Mouse (Mus musculus) CD4-positive, CD25-positive, alpha-beta regulatory T cell, adult 2 months (primary cell): ENCODE measurements around the gene Npc2.

Experiments
- DNase-seq: peaks from one replicate; pipeline ENCODE4 v3.0.0-alpha.2; 2012; ENCODE audit warnings: low read depth, low spot score

Gene Npc2

DNA sequence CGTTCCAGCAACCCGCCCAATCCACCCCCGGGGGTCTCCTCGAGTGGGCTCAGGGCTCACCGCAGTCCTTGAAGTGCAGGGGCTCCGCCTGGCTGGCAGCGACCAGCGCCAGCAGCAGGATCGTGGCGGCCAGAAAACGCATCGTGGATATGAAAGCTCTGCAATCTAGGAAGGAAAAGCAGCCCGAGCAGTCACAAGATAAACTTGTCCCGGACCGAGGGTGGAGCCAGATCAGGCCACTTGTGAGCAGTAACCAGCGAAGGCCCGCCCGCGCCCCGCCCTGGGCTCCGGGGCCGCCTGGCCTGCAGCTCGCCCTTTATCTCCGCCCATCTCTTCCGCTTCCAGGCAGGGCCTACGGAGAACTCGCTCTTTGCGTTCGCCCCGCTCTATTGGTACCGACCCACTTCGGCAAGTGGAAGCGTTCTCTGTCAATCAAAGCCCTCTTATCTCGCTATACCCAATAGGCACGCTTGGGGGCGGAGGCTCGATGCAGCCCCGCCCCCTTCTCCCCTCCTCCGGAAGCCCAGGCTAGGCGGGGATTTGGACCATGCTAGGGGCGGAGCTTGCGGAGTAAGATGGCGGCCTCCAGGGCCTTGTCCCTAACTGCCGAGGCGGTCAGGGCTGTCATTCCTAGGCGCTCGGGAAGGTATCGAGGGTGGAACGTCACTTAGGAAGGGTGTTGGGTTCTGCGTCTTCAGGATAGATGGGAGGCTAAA is at the start of gene Npc2, which contains the start of gene Isca2:
TSS of gene Npc2 (minus strand) at position 427 of the 716 bp plus-strand sequence.
TSS of gene Isca2 (plus strand) at position 526 of the 716 bp plus-strand sequence.
- peak; percentile 99 for DNase-seq

DNA sequence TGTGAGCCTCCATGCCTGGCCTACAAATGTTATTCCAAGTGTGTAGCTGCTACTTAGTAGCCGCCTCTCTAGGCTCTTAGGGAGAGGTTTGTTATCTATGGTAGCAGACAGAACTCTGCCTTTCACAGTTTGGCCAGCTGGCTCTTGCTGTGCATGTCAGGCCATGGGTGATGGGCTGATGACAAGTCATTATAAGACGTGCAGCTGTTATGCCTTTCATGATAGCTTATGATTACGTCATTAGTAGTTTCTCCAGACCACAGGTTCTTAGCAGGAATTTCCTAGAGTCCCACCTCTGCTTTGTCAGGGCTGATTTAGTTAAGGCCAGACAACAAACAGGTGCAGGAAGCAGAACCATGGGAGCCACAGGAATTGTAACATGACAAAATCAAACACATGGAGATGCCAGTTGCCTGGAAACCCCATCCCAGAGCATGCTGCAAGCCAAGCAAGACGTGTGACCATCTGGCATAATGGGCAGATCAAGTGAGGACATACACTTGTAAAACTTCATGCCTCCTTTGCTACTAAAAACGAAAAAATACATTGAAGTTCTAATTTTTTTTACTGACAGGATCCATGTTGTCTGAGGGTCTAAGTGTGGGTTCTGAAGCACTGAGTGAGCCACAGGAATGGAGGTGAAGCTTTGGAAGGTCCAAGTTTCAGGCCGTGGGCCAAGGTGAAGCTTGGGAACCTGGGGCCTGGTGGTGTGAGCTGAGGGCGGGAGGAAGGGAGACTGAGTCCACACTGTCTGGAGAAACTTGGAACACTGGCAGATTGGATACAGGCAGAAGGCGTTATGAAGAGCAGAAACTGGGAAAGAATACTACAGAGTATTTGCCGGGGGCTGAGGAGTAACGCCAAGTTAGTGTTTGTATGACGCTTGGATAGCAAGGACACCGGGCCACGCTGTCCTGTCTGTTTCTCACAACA is 46.5 kb upstream of the Npc2 start:
- DNase-seq = no peak

- no peak for DNase-seq
Observed at GRCm38 (mm10) chr12:84818496-84818895, 45.5 kb upstream of the Npc2 start.

GRCm38 (mm10) chr12:84814663-84815325 is 41.8 kb upstream of the Npc2 start:
- no peak for DNase-seq

DNA sequence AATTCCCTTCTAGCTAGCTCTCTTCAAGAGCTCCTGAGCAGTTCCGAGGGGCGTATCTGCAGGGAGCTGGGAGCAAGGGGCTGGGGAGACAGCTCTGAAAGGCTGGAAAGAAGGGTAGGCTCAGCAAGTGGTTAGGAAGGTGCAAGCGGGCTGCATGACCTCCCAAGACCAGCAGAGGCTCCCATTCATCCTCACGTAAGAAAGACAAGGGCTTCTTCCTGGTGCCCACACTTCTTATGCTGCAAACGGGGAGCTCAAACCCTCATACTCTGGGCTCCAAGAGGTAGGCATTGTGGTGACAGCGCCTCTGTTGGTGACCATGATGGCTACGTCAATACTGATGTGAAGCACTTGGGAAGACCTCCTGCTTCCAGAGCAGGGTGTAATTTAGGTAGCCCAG is 40.8 kb upstream of the Npc2 start:
- DNase-seq = no peak

DNA sequence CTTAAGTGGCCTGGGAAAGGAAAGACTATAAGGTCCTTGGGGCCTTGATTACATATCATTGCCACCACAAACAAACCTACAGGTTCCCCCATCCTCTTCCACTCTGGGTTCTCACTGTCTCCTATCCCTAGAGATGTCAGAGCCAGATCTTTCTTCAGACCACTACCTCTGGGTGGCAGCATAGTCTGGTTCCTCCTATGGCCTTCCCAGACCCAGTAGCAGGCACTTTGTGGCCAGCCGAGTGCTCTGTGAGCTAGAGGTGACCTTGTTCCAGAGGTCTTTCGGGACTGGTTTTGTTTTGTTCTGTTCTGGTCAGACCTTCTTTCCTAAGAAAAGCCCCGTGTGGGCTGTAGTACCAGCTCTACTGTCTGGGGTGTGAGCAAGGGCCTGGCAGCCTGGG is 39.1 kb upstream of the Npc2 start:
- DNase-seq = no peak

GRCm38 (mm10) chr12:84811510-84811909 is 38.6 kb upstream of the Npc2 start:
- DNase-seq = no peak

GRCm38 (mm10) chr12:84810810-84811209 is 37.9 kb upstream of the Npc2 start:
- DNase-seq = no peak

- no peak for DNase-seq
Observed at GRCm38 (mm10) chr12:84809033-84809432, 36.1 kb upstream of the Npc2 start.

DNA sequence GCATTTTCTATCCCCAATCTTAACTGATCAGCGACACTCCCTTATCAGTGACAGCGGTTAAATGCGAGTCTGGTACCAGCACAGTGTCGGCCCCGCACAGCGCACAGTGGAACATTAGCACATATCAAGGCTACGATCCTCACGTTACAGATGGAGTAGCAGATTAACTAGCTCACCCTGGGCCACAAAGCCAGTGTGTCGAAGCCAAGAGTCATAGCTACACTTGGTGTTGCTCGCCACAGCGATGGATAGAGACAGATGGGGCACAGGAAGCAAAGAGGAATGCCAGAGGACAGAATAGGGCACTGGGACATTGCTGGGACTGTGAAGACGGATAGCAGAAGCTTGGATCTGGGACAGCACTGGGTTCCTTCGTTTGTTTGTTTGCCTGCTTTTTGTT is 34.4 kb upstream of the Npc2 start:
- DNase-seq = no peak

GRCm38 (mm10) chr12:84806726-84807125 is 33.8 kb upstream of the Npc2 start:
- no peak for DNase-seq

GRCm38 (mm10) chr12:84806010-84806409 is 33.1 kb upstream of the Npc2 start:
- DNase-seq = no peak

DNA sequence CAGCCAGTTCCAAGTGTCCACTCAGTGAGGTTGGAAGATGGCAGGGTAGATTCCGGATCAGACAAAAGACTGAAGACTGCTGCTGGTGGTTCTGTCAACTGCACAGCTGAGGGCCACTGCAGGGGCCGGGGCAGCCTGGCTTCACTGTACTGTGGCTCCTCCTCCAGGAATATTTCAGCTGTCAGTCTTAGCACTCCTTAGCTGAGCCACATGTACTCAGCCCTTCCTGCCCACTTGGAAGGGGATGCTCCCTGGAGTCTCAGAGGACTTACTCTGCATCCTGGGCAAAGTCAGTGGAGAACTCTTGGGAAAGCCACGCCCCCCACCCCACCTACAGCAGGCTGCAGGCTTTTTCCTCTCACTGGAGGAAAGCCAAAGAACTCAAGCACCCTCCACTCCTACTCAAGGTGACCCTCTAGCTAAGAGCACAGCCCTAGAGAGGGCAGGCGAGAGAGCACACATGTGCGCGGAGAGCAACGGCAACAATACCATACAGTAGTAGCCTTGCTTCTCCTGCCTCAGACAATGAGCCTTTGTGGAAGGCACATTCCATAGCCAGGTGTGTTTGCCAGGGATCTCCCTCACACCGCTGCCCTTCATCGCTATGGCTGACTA is 32.4 kb upstream of the Npc2 start:
- DNase-seq = no peak

DNA sequence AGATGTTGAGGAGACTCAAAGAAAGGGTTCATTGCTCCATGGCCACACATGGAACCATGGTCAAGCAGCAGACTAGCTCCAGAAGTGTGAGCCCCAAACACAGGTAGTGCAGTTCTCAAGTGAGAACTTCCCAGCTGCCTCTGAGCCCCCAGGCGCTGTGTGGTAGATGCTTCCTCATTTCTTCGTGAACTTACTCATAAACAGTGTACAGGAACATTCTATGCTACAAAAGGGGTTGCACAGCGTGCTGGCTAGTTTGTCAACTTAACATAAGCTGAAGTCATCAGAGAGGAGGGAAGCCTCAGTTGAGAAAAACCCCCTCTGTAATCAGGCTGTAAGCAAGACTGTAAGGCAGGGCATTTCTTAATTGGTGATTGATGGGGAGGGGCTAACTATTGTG is 29.7 kb upstream of the Npc2 start:
- DNase-seq = no peak

GRCm38 (mm10) chr12:84801532-84802110 is 28.7 kb upstream of the Npc2 start:
- no peak for DNase-seq

DNA sequence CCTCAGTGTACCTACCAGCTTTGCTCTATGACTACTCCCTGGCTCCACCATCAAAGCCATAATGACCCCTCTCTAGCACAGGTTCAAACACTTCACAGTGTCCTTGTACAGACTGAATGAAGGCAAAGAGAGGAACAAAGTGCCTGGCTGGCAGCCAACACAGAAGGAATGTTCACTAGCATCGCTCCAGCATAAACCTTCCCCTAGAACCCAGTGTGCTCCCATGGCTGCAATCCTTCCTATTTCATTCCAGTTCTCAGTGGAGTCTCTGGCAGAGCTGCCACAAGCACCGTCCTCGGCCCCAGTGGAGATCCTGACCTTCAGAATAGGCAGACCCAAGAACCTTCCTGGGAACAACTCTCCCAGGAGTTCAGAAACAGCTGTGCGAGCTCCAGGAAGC is 27.5 kb upstream of the Npc2 start:
- no peak for DNase-seq

DNA sequence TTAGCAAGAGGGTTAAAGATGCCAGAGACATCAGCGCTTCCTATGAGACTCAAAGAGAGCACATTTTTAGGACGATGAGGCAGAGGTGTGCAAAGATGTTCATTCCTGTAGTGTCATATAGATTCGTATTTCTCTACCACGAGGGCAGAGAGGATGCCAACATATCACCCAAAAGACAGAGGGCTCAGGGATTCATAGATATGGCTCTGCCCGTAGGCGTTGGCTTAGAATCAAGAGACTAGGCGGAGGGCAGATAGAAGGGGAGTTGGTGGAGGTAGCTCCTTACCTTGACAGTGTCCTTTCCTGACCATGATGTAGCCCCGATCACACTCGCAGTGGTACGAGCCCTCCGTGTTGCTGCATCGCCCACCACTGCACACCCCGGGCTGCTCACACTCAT is 26.1 kb upstream of the Npc2 start:
- DNase-seq = no peak

DNA sequence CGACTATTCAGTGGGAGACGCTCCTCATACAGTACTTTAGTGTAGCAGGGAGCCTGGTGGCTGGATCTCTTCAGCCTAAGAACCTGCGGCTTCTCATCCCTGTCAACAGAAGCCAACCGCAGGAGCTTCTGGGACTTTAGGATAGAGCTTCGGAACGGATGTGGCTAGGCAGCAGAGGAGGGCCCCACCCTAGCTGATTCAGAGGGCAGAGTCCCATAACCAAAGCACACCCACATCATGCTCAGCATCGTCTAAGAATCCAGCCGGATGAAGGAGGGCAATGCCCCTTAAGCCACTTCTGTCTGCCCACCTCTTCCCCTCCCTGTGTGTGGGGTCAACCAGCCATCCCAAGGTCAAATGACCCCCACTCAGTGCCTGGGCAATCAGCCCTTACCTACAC is 21.7 kb upstream of the Npc2 start:
- no peak for DNase-seq

DNA sequence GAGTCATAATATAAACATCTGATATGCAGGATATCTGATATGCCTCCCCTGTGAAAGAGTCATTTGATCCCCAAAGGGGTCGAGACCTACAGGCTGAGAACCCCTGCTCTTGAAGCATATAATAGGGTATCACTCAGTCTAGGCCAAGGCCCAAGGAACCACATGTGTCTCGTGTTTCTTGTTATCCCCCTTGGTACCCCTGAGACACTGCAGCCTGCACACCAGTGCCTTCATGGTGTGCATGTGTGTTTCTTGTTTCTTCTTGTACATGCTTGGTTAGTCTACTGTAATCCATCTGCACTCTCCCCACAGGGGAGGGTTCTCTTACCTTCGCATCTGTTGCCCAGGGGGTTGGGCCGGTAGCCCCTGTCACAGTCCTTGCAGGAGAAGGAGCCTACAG is 19.7 kb upstream of the Npc2 start:
- DNase-seq = no peak

GRCm38 (mm10) chr12:84790853-84791252 is 17.9 kb upstream of the Npc2 start:
- no peak for DNase-seq

DNA sequence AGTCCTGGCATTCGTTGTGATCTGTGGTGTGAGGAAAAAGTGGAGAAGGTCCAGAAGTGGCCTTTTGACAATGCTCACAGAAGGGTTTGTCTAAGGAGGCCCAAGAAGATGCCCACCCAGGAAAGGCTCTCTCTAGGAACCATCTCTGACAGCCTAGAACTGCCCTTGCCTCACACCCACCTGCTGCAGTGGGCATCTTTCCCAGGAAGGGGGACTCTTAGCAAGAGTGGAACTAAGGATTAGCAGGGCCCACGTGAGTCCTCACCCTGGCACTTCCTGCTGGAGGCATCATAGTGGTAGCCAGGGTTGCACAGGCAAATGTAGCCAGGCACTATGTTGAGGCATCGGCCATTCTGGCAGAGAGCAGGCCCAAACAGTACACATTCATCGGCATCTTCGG is 13.1 kb upstream of the Npc2 start:
- no peak for DNase-seq
